Mouse (Mus musculus): Measurements from ENCODE around the gene Tmem185b. TPM values are rescaled to one million over a fixed set of nuclear protein-coding genes. Genes with fewer than 3 reads are reported as not detected.

Tmem185b gene
- total and polyA plus RNA-seq, 3 experiments, result 25.2 to 35.8 TPM; not detected in 1

DNA sequence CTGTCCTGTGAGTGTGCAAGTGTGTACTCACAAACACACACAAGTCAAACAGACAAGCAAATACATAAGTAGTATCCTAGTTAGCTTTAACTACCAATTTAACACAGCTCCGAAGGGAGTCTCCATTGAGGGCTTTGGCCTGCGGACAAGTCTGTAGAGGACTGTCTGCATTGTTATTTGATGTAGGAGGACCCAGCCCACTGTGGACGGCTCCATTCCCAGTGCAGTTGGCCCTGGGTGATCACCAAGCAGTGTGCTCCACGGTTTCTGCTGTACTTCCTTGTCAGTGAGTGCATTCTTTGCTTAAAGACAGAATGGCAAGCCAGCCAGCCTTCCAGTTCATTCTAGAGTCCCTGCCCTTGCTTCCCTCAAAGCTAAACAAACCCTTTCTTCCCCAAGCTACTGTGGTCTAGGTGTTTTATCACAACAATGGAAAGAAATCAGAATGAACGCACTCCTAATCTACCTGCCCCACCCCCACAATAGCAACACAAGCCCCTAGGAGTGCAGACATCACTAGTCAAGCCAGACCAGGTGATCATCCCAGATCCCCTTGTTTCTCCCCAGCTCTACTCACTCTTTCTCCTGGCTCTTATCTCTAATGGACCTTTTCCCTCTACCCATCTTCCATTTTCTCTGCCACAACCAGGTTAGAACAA is 28.5 kb upstream of the Tmem185b start:
- peaks cover 1% of the 10 kb centered on the region; the same call in 1 of the 2 replicates for H3K79me2 ChIP-seq (ENCODE audit: control insufficient read depth, insufficient read depth, low read length, poor library complexity)
- H3K9ac ChIP-seq (ENCODE audit: control insufficient read depth, low read depth, low read length, poor library complexity, severe bottlenecking), result no peak overlapping the region
- H3K4me1 ChIP-seq (ENCODE audit: control insufficient read depth in 1 of 2, insufficient read depth in 2 of 2, low read length in 2 of 2), result peaks cover 0 to 4% of the 10 kb centered on the region in 2 experiments; a peak in 2 of 4 replicates
- TF ChIP-seq RCOR1 (IDR thresholded peaks at IDR 0.05; ENCODE audit: low read depth, low read length) (no peak), POLR2AphosphoS5 (IDR thresholded peaks at IDR 0.05; ENCODE audit: borderline replicate concordance, low read depth, low read length) (no peak), POLR2A (IDR thresholded peaks at IDR 0.05; ENCODE audit: control insufficient read depth in 1 of 2, insufficient read depth in 1 of 2, low read depth in 1 of 2, low read length in 2 of 2, poor library complexity in 1 of 2) (no peak), HCFC1 (IDR thresholded peaks at IDR 0.05; ENCODE audit: low read depth, low read length) (no peak), MAZ (IDR thresholded peaks at IDR 0.05; ENCODE audit: low read depth, low read length) (no peak), UBTF (IDR thresholded peaks at IDR 0.05; ENCODE audit: borderline replicate concordance, insufficient read depth, low read depth, low read length) (no peak), EP300 (IDR thresholded peaks at IDR 0.05; ENCODE audit: low read depth in 1 of 2, low read length in 2 of 2) (no peak), POLR2AphosphoS2 (IDR thresholded peaks at IDR 0.05; ENCODE audit: low read length) (no peak), CTCF (IDR thresholded peaks at IDR 0.05 in 2 of 3, conservative IDR thresholded peaks at IDR 0.05 in 1 of 3; ENCODE audit: control insufficient read depth in 1 of 3, insufficient read depth in 1 of 3, low read depth in 2 of 3, low read length in 3 of 3, poor library complexity in 1 of 3, severe bottlenecking in 1 of 3) (no peak), GABPA (IDR thresholded peaks at IDR 0.05; ENCODE audit: low read depth, low read length) (no peak), KAT2A (conservative IDR thresholded peaks at IDR 0.05; ENCODE audit: low read depth, low read length) (no peak), RAD21 (IDR thresholded peaks at IDR 0.05; ENCODE audit: low read depth, low read length) (no peak), USF1 (IDR thresholded peaks at IDR 0.05; ENCODE audit: low read depth, low read length) (no peak), USF2 (IDR thresholded peaks at IDR 0.05; ENCODE audit: borderline replicate concordance in 1 of 2, insufficient read depth in 1 of 2, low read depth in 1 of 2, low read length in 2 of 2) (no peak), NRF1 (IDR thresholded peaks at IDR 0.05; ENCODE audit: insufficient read depth, low read depth, low read length, poor library complexity, severe bottlenecking) (no peak), MEF2A (IDR thresholded peaks at IDR 0.05; ENCODE audit: extremely low read depth, insufficient replicate concordance, low read depth, low read length, poor library complexity, severe bottlenecking) (no peak), E2F4 (IDR thresholded peaks at IDR 0.05; ENCODE audit: borderline replicate concordance, low read depth, low read length) (no peak)
- no peak overlapping the region for H3K4me3 ChIP-seq (ENCODE audit: control insufficient read depth in 1 of 2, insufficient read depth in 1 of 2, low read depth in 2 of 2, low read length in 2 of 2)
- H3K27ac ChIP-seq (ENCODE audit: control insufficient read depth, low read depth, low read length), result no peak overlapping the region
- no peaks in the 10 kb centered on the region for H3K9me3 ChIP-seq (replicated peaks; ENCODE audit: insufficient read depth, low read length)
- peaks cover 0 to 7% of the 10 kb centered on the region in 2 experiments; a peak in 2 of 4 replicates for H3K36me3 ChIP-seq (ENCODE audit: control insufficient read depth in 1 of 2, insufficient read depth in 2 of 2, low read length in 2 of 2)
- DNase-seq (ENCODE audit: low read depth, low spot score), result no peak
- H3K27me3 ChIP-seq (ENCODE audit: control insufficient read depth in 1 of 2, insufficient read depth in 2 of 2, low read length in 2 of 2), result no peaks in the 10 kb centered on the region
